Mouse (Mus musculus) heart, adult 18-20 months (tissue): ENCODE measurements around the gene Hacl1. TPM values are rescaled to one million over a fixed set of nuclear protein-coding genes. Genes with fewer than 3 reads are reported as not detected.
A peak's percentile ranks its signal among the peaks of the same experiment; 100 is the strongest.
"Not testable (repeated sequence)": the region's sequence is repeated elsewhere in the genome, so short reads cannot be mapped to it uniquely, and the experiment has no call there.

Experiments used
- DNase-seq, 2 experiments: peaks; one replicate each; pipeline ENCODE4 v3.0.0; 2021 to 2022; ENCODE audit warnings: mixed read lengths in 1 of 2
- total RNA-seq, 2 experiments: library from RNA; stranded (reverse); gene quantifications; 2 replicates each; pipeline ENCODE4 v1.2.3; 2021

Hacl1 gene
- total RNA-seq, 2 experiments from 2014 or later: 10.9 to 11.5 TPM

- DNase-seq: no peak
These were observed 668 bp downstream of the Hacl1 start, which contains the start of gene Gm49387 for GRCm38 (mm10) chr14:31640346-31640889. Gene Gm49387 (minus strand): TSS chr14:31640878.

GRCm38 (mm10) chr14:31630677-31631076 lies 10.4 kb downstream of the Hacl1 start:
- DNase-seq: no peak

- no peak for DNase-seq
These were observed 18.3 kb downstream of the Hacl1 start for GRCm38 (mm10) chr14:31622748-31623147.

- no peak for DNase-seq
These were observed 20.4 kb downstream of the Hacl1 start for GRCm38 (mm10) chr14:31620591-31621223.

GRCm38 (mm10) chr14:31617997-31618396 lies 23.1 kb downstream of the Hacl1 start:
- DNase-seq: no peak

- DNase-seq: no peak
These were observed 23.9 kb downstream of the Hacl1 start for GRCm38 (mm10) chr14:31617204-31617603.

- DNase-seq: no peak
These were observed 27.4 kb downstream of the Hacl1 start for GRCm38 (mm10) chr14:31613671-31614070.

- no peak for DNase-seq
These were observed 29.1 kb downstream of the Hacl1 start for GRCm38 (mm10) chr14:31611986-31612385.

- DNase-seq: peak in 1 of 2 experiments; percentile 9
These were observed 35.6 kb downstream of the Hacl1 start for GRCm38 (mm10) chr14:31605514-31605913.

- DNase-seq: peak; percentile 11 to 51
These were observed 36.2 kb downstream of the Hacl1 start for GRCm38 (mm10) chr14:31604916-31605315.

GRCm38 (mm10) chr14:31602616-31602979 lies 38.5 kb downstream of the Hacl1 start:
- DNase-seq: not testable (repeated sequence)

GRCm38 (mm10) chr14:31601908-31602615 lies 39.0 kb downstream of the Hacl1 start:
- no peak for DNase-seq

GRCm38 (mm10) chr14:31597446-31597845 lies 43.6 kb downstream of the Hacl1 start:
- no peak for DNase-seq

- DNase-seq: no peak
These were observed 44.7 kb downstream of the Hacl1 start for GRCm38 (mm10) chr14:31596408-31596807.

- no peak for DNase-seq
These were observed 46.4 kb downstream of the Hacl1 start for GRCm38 (mm10) chr14:31594693-31595092.

- DNase-seq: no peak
These were observed 48.0 kb downstream of the Hacl1 start for GRCm38 (mm10) chr14:31593036-31593435.

GRCm38 (mm10) chr14:31591243-31591642 lies 49.8 kb downstream of the Hacl1 start, which contains the start of gene Colq:
Gene Colq (minus strand): TSS chr14:31591343.
- no peak for DNase-seq

GRCm38 (mm10) chr14:31586451-31586850 lies 54.6 kb downstream of the Hacl1 start:
- no peak for DNase-seq

GRCm38 (mm10) chr14:31583082-31583481 lies 58.0 kb downstream of the Hacl1 start:
- no peak for DNase-seq

GRCm38 (mm10) chr14:31577966-31578735 lies 62.9 kb downstream of the Hacl1 start:
- no peak for DNase-seq

- DNase-seq: peak in 1 of 2 experiments; percentile 20
These were observed 64.0 kb downstream of the Hacl1 start for GRCm38 (mm10) chr14:31576846-31577697.

GRCm38 (mm10) chr14:31575866-31576265 lies 65.2 kb downstream of the Hacl1 start:
- no peak for DNase-seq
